Mouse (Mus musculus) forebrain, postnatal 0 days (tissue): ENCODE data around the gene Tk1. TPM values are rescaled to one million over a fixed set of nuclear protein-coding genes. Genes with fewer than 3 reads are reported as not detected.

Experiments used
- ATAC-seq: fragments of 200-750 bp; cut with Nextera tagmentation; 2 replicates; pipeline ENCODE4 v1.8.0; 2017; ENCODE audit warnings: mild to moderate bottlenecking, moderate library complexity
- DNase-seq: peaks from one replicate; pipeline ENCODE4 v3.0.0-alpha.2; 2015
- H3K27ac ChIP-seq: fragments of 300-500 bp; sonication (generic); 2 replicates; pipeline ENCODE4 v1.5.1; 2014; ENCODE audit warnings: low read depth, mild to moderate bottlenecking, antibody characterized with exemption, low read length, moderate library complexity, mixed read lengths
- H3K27me3 ChIP-seq: fragments of 300-500 bp; sonication (generic); 2 replicates; pipeline ENCODE4 v1.6.1; 2014; ENCODE audit warnings: mild to moderate bottlenecking, low read length, mixed read lengths; ENCODE audit not compliant: insufficient read depth
- H3K36me3 ChIP-seq: fragments of 300-500 bp; sonication (generic); 2 replicates; pipeline ENCODE4 v1.6.1; 2014; ENCODE audit warnings: mild to moderate bottlenecking, moderate library complexity; ENCODE audit not compliant: insufficient read depth
- H3K4me1 ChIP-seq: fragments of 300-500 bp; sonication (generic); 2 replicates; pipeline ENCODE4 v1.6.1; 2014; ENCODE audit warnings: antibody characterized with exemption; ENCODE audit not compliant: insufficient read depth
- H3K4me2 ChIP-seq: fragments of 300-500 bp; sonication (generic); 2 replicates; pipeline ENCODE4 v1.6.1; 2014; ENCODE audit warnings: low read depth, mild to moderate bottlenecking, moderate library complexity
- H3K4me3 ChIP-seq: fragments of 300-500 bp; sonication (generic); 2 replicates; pipeline ENCODE4 v1.5.1; 2014; ENCODE audit warnings: low read depth, low read length, mixed read lengths
- H3K9ac ChIP-seq: fragments of 300-500 bp; sonication (generic); 2 replicates; pipeline ENCODE4 v1.6.1; 2014; ENCODE audit warnings: mild to moderate bottlenecking
- H3K9me3 ChIP-seq: fragments of 300-500 bp; sonication (generic); 2 replicates; pipeline ENCODE4 v1.6.1; 2016; ENCODE audit warnings: low read length
- CTCF ChIP-seq: sonication (generic); IDR thresholded peaks from 2 replicates; pipeline ENCODE4 v1.5.1; 2016; ENCODE audit warnings: antibody characterized with exemption, control low read depth, low read depth
- WGBS: fragments of 180-500 bp; shearing (Covaris S2); extraction: QIAGEN DNeasy Blood & Tissue Kit; methylation state at CpG from one replicate; pipeline ENCODE4 v1.1.7; 2014; 5-methylcytosine and 5-hydroxymethylcytosine counted together
- polyA plus RNA-seq: library from polyadenylated mRNA; unstranded; fragments of >200 nt; fragmentation: Nextera tagmentation; extraction: Ambion mirVana; gene quantifications from 2 replicates; pipeline ENCODE4 v1.2.1, GENCODE M21; 2015
- total RNA-seq: library from RNA; depleted of rRNA; stranded (reverse); fragments of >200 nt; gene quantifications from 2 replicates; pipeline ENCODE4 v1.2.3, GENCODE M21; 2014

Gene Tk1
- total and polyA plus RNA-seq, 2 experiments from 2014 or later, result 12.2 to 29.8 TPM

DNA sequence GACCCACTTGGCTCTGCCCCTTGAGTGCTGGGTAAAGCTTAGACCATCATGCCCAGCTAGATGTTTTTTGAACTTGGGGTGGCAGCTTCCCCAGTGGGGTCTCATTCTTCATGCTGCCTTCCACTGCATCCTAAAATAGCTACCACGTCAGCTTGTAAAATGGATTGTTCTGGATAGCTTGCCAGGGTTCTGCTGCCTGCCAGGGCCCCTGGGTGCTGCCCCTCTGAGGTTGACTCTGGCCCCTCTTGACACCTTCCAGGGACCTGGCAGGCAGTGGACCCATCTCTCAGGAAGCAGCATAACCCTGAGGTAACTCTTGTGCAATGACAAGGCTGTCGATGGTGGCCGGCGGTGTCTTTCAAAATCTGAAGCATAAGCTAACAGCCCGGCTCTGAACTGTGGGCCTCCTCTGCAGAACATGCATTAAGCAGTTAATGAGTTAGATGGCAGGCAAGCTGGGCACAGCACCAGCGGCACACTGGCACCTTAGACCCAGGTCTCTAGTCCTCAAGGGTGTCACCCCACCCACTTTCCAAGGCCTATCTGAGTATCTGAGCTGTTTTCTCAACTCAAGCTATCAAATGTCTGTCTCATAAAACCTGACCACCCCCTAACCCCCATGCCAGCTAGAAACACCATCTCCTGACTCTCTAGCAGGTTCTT, 11.1 kb downstream of the Tk1 start:
- no peaks in the 10 kb centered on the region for H3K36me3 ChIP-seq
- H3K4me1 ChIP-seq, result peaks cover 2% of the 10 kb centered on the region; the same call in 1 of the 2 replicates
- H3K4me2 ChIP-seq, result no peak overlapping the region
- H3K27me3 ChIP-seq, result no peaks in the 10 kb centered on the region
- no peak overlapping the region for H3K4me3 ChIP-seq
- ATAC-seq, result no peak
- no peak for TF ChIP-seq CTCF
- no peak overlapping the region for H3K27ac ChIP-seq
- H3K9ac ChIP-seq, result no peak overlapping the region
- DNase-seq, result no peak
- 87% methylated on average over 6 of the region's 6 CpGs for WGBS
- no peaks in the 10 kb centered on the region for H3K9me3 ChIP-seq

GRCm38 (mm10) chr11:117813867-117814266, 12.0 kb downstream of the Tk1 start:
- ATAC-seq (no peak), DNase-seq (no peak)
- Histone ChIP-seq H3K27me3 (peaks cover 4% of the 10 kb centered on the region; the same call in 1 of the 2 replicates), H3K4me1 (peaks cover 7% of the 10 kb centered on the region; the same call in 1 of the 2 replicates), H3K9ac (no peak overlapping the region), H3K4me3 (no peak overlapping the region), H3K36me3 (no peaks in the 10 kb centered on the region), H3K9me3 (no peaks in the 10 kb centered on the region), H3K27ac (no peak overlapping the region), H3K4me2 (no peak overlapping the region)
- WGBS, result 69% methylated on average over 5 of the region's 5 CpGs
- no peak for TF ChIP-seq CTCF

DNA sequence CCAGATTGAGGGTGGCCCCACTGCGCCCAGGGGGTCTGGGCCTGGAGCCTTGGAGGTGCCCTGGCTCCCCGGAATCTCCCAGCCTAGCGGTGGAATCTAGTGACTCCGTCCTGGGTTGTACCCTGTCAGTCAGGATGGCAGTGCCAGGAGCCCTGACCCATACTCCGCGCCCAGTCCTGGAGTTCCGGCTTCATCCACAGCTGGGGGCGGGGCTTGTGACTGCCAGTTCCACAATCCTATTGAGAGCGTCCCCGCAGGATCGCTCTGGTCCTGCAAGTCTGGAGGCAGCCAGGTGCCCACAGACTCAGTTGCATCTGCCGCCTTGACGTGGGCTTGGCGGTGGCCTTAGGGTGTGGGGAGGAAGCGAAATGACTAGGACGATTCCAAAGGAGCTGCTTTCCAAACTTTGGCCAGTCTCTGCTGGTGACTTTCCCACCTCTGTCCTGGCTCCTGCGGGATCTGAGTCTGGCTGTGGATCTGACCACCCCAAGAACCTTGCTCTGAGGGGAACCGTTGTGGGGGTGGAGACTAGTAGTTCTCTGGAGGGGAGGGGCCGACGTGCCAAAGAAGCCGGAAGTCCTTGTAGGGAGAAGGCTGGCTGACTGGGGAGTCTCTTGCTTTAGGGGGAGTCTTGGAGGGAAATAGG, 15.4 kb downstream of the Tk1 start:
- Histone ChIP-seq H3K27ac (no peak overlapping the region), H3K4me3 (peak overlapping the region; percentile 55), H3K4me2 (peak overlapping the region; percentile 96), H3K27me3 (peaks cover 7% of the 10 kb centered on the region; the same call in 1 of the 2 replicates), H3K9me3 (no peaks in the 10 kb centered on the region), H3K4me1 (peaks cover 7% of the 10 kb centered on the region; the same call in 1 of the 2 replicates), H3K9ac (peak overlapping the region; percentile 41), H3K36me3 (no peaks in the 10 kb centered on the region)
- 0% methylated on average over 21 of the region's 21 CpGs for WGBS
- DNase-seq (peak; percentile 76), ATAC-seq (peak; percentile 90)
- TF ChIP-seq CTCF, result peak; percentile 70

GRCm38 (mm10) chr11:117809407-117810311, 16.2 kb downstream of the Tk1 start, which contains the start of the genes Gm20708 and Syngr2:
TSS of gene Gm20708 (plus strand) at chr11:117809668.
TSS of gene Syngr2 (plus strand) at chr11:117809668.
- H3K36me3 ChIP-seq, result no peaks in the 10 kb centered on the region
- peak within 1 kb of the TSS; percentile 55 for H3K4me3 ChIP-seq
- WGBS, result 1% methylated on average over 72 of the region's 75 CpGs
- H3K4me1 ChIP-seq, result peaks cover 7% of the 10 kb centered on the region; the same call in 1 of the 2 replicates
- H3K9ac ChIP-seq, result peak within 1 kb of the TSS; percentile 41
- TF ChIP-seq CTCF, result no peak
- no peak within 1 kb of the TSS for H3K27ac ChIP-seq
- H3K4me2 ChIP-seq, result peak within 1 kb of the TSS; percentile 96
- peak; percentile 64 for ATAC-seq
- DNase-seq, result peak; percentile 76
- H3K9me3 ChIP-seq, result no peaks in the 10 kb centered on the region
- peaks cover 7% of the 10 kb centered on the region; the same call in 1 of the 2 replicates for H3K27me3 ChIP-seq

GRCm38 (mm10) chr11:117806781-117807180, 19.1 kb downstream of the Tk1 start:
- peaks cover 7% of the 10 kb centered on the region; the same call in 1 of the 2 replicates for H3K4me1 ChIP-seq
- 93% methylated on average over 6 of the region's 6 CpGs for WGBS
- no peak overlapping the region for H3K9ac ChIP-seq
- H3K27me3 ChIP-seq, result peaks cover 7% of the 10 kb centered on the region; the same call in 1 of the 2 replicates
- DNase-seq, result no peak
- H3K9me3 ChIP-seq, result no peaks in the 10 kb centered on the region
- H3K27ac ChIP-seq, result no peak overlapping the region
- no peak overlapping the region for H3K4me3 ChIP-seq
- H3K36me3 ChIP-seq, result no peaks in the 10 kb centered on the region
- no peak for TF ChIP-seq CTCF
- H3K4me2 ChIP-seq, result no peak overlapping the region
- ATAC-seq, result no peak

DNA sequence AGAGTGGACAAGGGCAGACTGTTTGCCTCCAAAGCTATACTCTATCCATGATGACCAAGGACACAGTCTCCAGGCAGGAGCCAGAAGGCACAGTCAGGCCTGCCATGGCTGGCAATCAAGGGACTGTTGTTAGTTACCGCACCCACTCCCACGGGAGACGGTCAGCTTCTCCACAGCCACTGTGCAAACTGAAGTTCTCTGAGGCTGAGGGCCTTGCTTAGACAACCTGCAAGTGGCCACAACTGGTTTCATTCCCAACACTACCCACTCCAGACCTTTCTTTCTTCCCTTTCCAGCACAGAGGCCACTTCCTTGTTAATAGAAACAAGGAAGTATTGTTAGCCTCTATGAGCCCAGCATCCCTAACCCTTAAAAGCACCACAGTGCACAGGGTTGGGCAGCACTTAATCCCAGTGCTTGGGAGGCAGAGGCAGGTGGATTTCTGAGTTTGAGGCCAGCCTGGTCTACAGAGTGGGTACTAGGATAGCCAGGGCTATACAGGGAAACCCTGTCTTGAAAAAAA, 22.7 kb downstream of the Tk1 start:
- Histone ChIP-seq H3K27ac (no peak overlapping the region), H3K4me1 (no peaks in the 10 kb centered on the region), H3K27me3 (no peaks in the 10 kb centered on the region), H3K4me3 (no peak overlapping the region), H3K4me2 (no peak overlapping the region), H3K9ac (no peak overlapping the region), H3K36me3 (no peaks in the 10 kb centered on the region), H3K9me3 (no peaks in the 10 kb centered on the region)
- TF ChIP-seq CTCF, result no peak
- ATAC-seq (no peak), DNase-seq (no peak)
- 93% methylated on average over 3 of the region's 3 CpGs for WGBS
